Mouse (Mus musculus) natural killer cell, adult 2 months (primary cell): ENCODE data around the gene Batf2.
A peak's percentile ranks its signal among the peaks of the same experiment; 100 is the strongest.
"Not testable (repeated sequence)": the region's sequence is repeated elsewhere in the genome, so short reads cannot be mapped to it uniquely, and the experiment has no call there.

Source experiments
- DNase-seq, 2 experiments: peaks; one replicate each; pipeline ENCODE4 v3.0.0; 2022; ENCODE audit warnings: low spot score in 2 of 2

The Batf2 gene

DNA sequence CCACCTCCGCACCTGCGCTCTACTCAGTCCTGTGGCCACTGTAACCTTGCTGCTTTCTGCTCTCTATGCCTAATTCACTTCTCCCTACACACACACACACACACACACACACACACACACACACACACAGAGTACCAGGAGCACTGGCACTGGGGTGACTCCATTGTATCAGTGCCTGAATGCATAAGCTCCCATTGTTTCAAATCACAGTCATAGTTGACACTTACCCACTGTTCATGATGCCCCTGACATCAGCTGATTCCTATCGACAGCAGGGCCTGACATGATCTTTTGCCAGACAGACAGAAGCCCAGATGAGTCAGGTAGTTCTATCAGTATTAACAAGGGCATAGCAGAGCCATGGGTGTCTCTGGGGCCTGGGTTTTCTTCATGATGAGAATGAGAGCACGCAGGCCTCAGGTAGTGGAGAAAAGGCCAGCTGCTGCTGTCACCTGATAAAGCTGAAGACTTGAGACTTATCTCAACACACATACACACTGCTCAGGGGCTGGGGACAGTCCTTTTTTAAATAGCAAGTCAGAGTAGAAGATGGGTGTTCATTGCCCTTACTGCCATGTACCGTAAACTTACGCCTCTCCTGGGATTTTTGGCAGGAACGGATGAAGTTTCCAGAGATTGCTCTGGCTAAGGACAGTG, 8.5 kb upstream of the Batf2 start:
- DNase-seq: no peak

GRCm38 (mm10) chr19:6133197-6133596, 7.6 kb upstream of the Batf2 start:
- not testable (repeated sequence) for DNase-seq

- no peak for DNase-seq
These were observed 4.4 kb upstream of the Batf2 start for GRCm38 (mm10) chr19:6136397-6136796.

- DNase-seq: no peak
These were observed 1.1 kb upstream of the Batf2 start for GRCm38 (mm10) chr19:6139701-6140100.

GRCm38 (mm10) chr19:6140374-6140677, 457 bp upstream of the Batf2 start:
- no peak for DNase-seq

GRCm38 (mm10) chr19:6141394-6141749, 589 bp downstream of the Batf2 start, which contains the start of gene Arl2:
Gene Arl2, minus strand, starts transcription at chr19:6141548.
- peak; percentile 74 to 83 for DNase-seq

- no peak for DNase-seq
These were observed 4.1 kb downstream of the Batf2 start for GRCm38 (mm10) chr19:6144842-6145241.

- DNase-seq: no peak
These were observed 14.4 kb downstream of the Batf2 start for GRCm38 (mm10) chr19:6155174-6155573.

GRCm38 (mm10) chr19:6156372-6156771, 15.6 kb downstream of the Batf2 start:
- no peak for DNase-seq

- DNase-seq: peak in 1 of 2 experiments; percentile 19
These were observed 16.4 kb downstream of the Batf2 start for GRCm38 (mm10) chr19:6157220-6157619.

GRCm38 (mm10) chr19:6163872-6164547, 23.2 kb downstream of the Batf2 start:
- DNase-seq: no peak

GRCm38 (mm10) chr19:6166750-6167149, 26.0 kb downstream of the Batf2 start:
- DNase-seq: no peak

DNA sequence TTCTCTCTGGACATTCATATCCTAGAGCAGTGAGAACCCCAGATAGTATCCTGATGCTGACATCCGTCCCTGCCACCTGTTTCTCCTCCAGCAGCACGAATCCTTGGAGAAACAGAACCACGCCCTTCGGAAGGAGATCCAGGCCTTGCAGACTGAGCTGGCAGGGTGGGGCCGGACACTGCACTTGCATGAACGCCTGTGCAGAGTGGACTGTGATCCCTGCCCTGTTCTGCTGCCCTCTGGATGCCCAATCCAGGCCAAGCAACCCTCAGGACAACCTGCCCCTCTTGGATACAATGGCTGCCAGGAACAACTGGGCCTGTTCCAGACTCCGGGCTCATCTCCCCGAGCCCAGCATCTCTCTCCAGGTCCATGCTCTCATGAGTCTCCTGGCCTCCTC, 30.4 kb downstream of the Batf2 start:
- no peak for DNase-seq

GRCm38 (mm10) chr19:6174771-6175170, 34.0 kb downstream of the Batf2 start:
- DNase-seq: no peak

DNA sequence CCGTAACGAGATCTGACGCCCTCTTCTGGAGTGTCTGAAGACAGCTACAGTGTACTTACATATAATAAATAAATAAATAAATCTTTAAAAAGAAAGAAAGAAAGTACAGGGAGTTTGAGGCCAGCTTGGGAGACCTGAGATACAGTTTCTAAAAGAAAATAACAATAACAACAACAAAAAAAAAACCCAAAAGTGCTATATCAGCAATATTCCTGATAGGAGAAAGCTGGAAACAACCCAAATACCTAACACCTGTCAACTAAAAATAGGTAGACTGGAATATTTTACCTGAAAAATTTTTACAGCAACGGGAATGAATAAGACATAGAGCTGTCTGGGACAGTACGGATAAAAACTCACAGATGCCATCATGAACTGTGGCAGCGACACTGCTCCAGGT, 38.0 kb downstream of the Batf2 start:
- DNase-seq: no peak

GRCm38 (mm10) chr19:6181629-6182028, 40.8 kb downstream of the Batf2 start:
- DNase-seq: no peak

- no peak for DNase-seq
These were observed 41.8 kb downstream of the Batf2 start for GRCm38 (mm10) chr19:6182534-6182933.

DNA sequence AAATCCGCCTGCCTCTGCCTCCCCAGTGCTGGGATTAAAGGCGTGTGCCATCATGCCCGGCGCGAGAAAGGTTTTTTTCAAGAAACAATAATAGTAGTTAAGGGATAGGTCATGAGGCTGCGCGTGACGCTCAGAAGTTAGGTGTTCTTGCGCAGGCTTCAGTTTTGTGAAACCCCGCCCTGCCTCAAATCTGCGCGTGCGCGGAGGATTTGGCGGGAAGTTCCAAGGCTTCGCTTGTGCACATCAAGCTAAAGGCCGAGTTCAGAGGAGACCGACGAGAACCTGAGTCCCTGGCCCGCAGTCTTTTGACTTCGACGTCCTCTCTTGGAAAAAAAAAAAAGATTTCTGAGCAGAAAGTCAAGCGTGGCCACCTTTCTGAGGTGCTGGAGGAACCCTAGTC, 43.3 kb downstream of the Batf2 start, which contains the start of gene Majin:
Majin (plus strand) TSS at position 258 of the 400 bp plus-strand sequence.
- no peak for DNase-seq

GRCm38 (mm10) chr19:6204265-6204664, 63.5 kb downstream of the Batf2 start:
- DNase-seq: no peak

DNA sequence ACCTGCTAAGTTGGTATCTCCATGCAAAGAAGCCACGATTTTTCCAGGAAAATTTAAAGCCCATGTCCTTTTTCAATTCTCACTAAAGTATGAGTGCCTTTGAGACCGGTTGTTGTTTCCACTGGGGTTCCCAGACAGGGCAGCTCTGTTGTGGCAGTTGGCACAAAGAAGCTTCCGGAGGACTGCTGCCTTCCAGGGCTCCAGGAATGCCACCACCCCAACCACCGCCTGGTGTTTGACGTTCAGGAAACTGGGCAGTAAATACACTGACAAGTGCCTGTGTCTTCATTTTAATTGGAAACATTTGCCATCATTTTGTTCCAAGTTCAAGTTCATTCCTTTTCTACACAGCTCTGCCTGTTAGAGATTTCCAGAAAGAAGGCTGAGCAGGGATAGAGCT, 65.9 kb downstream of the Batf2 start:
- DNase-seq: no peak

GRCm38 (mm10) chr19:6216046-6216705, 75.4 kb downstream of the Batf2 start:
- DNase-seq: no peak

GRCm38 (mm10) chr19:6218606-6219005, 77.8 kb downstream of the Batf2 start:
- DNase-seq: no peak
